Mouse (Mus musculus) liver, embryonic 11.5 days (tissue): ENCODE data around the gene Akap8l. TPM values are rescaled to one million over a fixed set of nuclear protein-coding genes. Genes with fewer than 3 reads are reported as not detected.

Source experiments
- ATAC-seq: fragments of 200-750 bp; cut with Nextera tagmentation; replicated peaks from 2 replicates; pipeline ENCODE4 v1.8.0; 2017; ENCODE audit warnings: moderate number of reproducible peaks, mild to moderate bottlenecking, moderate TSS enrichment, moderate library complexity; ENCODE audit not compliant: low FRiP score
- DNase-seq: peaks from one replicate; pipeline ENCODE4 v3.0.0-alpha.2; 2017; ENCODE audit warnings: low spot score
- H3K27ac ChIP-seq: fragments of 300-500 bp; sonication (generic); 2 replicates; pipeline ENCODE4 v1.5.1; 2014; ENCODE audit warnings: mild to moderate bottlenecking, low read depth, low read length, control low read depth
- H3K27me3 ChIP-seq: fragments of 300-500 bp; sonication (generic); replicated peaks from 2 replicates; pipeline ENCODE4 v1.6.1; 2014; ENCODE audit warnings: low read length, mixed read lengths; ENCODE audit not compliant: control insufficient read depth, insufficient read depth
- H3K36me3 ChIP-seq: fragments of 300-500 bp; sonication (generic); 2 replicates; pipeline ENCODE4 v1.6.1; 2014; ENCODE audit warnings: mild to moderate bottlenecking, low read length, moderate library complexity, mixed read lengths; ENCODE audit not compliant: control insufficient read depth, insufficient read depth
- H3K4me1 ChIP-seq: fragments of 300-500 bp; sonication (generic); replicated peaks from 2 replicates; pipeline ENCODE4 v1.6.1; 2014; ENCODE audit warnings: low read length, mixed read lengths; ENCODE audit not compliant: control insufficient read depth, insufficient read depth
- H3K4me2 ChIP-seq: fragments of 300-500 bp; sonication (generic); 2 replicates; pipeline ENCODE4 v1.6.1; 2014; ENCODE audit warnings: mild to moderate bottlenecking, control low read depth, moderate library complexity
- H3K4me3 ChIP-seq: fragments of 300-500 bp; sonication (generic); 2 replicates; pipeline ENCODE4 v1.5.1; 2014; ENCODE audit warnings: low read depth, low read length, control low read depth
- H3K9ac ChIP-seq: fragments of 300-500 bp; sonication (generic); 2 replicates; pipeline ENCODE4 v1.6.1; 2014; ENCODE audit warnings: low read depth, low read length, control low read depth
- H3K9me3 ChIP-seq: fragments of 300-500 bp; sonication (generic); 2 replicates; pipeline ENCODE4 v1.6.1; 2016; ENCODE audit warnings: low read length, inconsistent platforms, mixed read lengths; ENCODE audit not compliant: control insufficient read depth
- WGBS: fragments of 180-500 bp; shearing (Covaris S2); extraction: QIAGEN DNeasy Blood & Tissue Kit; methylation state at CpG from one replicate; pipeline ENCODE4 v1.1.7; 2014; 5-methylcytosine and 5-hydroxymethylcytosine counted together
- polyA plus RNA-seq: library from polyadenylated mRNA; unstranded; fragments of >200 nt; fragmentation: Nextera tagmentation; extraction: Ambion mirVana; gene quantifications from 2 replicates; pipeline ENCODE4 v1.2.1, GENCODE M21; 2014

The Akap8l gene
- polyA plus RNA-seq, 1 experiment from 2014 or later = 74.3 TPM

DNA sequence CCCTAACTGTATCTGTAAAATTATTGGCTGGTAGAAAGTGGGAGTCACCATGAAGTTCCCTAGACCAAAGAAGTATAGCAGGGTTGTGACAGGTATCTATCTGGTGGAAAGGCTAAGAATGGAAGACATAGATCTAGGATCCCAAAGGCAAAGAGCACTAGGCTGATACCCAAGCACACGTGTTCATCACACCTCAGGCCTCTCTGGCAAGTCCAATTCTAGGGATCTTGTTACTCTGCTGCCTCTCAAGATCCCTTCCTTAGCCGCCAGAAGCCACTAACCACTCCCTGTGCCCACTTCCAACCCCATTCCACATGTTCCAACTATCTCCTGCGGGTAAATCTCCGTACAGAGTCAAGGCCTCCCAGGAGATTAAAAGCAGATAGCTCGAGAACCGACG lies 30.5 kb downstream of the Akap8l start:
- Histone ChIP-seq H3K9me3 (no peaks in the 10 kb centered on the region), H3K27me3 (no peaks in the 10 kb centered on the region), H3K27ac (peak overlapping the region; percentile 97), H3K4me1 (peaks cover 25% of the 10 kb centered on the region), H3K36me3 (peaks cover 35% of the 10 kb centered on the region), H3K9ac (peak overlapping the region; percentile 92), H3K4me2 (peak overlapping the region; percentile 98), H3K4me3 (peak overlapping the region; percentile 96)
- ATAC-seq (no peak), DNase-seq (no peak)
- 0% methylated on average over 7 of the region's 7 CpGs for WGBS

- H3K9me3 ChIP-seq = no peaks in the 10 kb centered on the region
- ATAC-seq (no peak), DNase-seq (no peak)
- H3K9ac ChIP-seq = no peak overlapping the region
- no peak overlapping the region for H3K4me2 ChIP-seq
- no peaks in the 10 kb centered on the region for H3K27me3 ChIP-seq
- 88% methylated on average over 3 of the region's 3 CpGs for WGBS
- H3K36me3 ChIP-seq = peaks cover 50% of the 10 kb centered on the region
- H3K4me1 ChIP-seq = peaks cover 21% of the 10 kb centered on the region
- no peak overlapping the region for H3K27ac ChIP-seq
- no peak overlapping the region for H3K4me3 ChIP-seq
Observed at GRCm38 (mm10) chr17:32317708-32318107, 32.7 kb downstream of the Akap8l start.

- Histone ChIP-seq H3K27ac (no peak overlapping the region), H3K4me1 (peaks cover 16% of the 10 kb centered on the region), H3K36me3 (peaks cover 57% of the 10 kb centered on the region), H3K9ac (no peak overlapping the region), H3K27me3 (no peaks in the 10 kb centered on the region), H3K4me2 (no peak overlapping the region), H3K4me3 (no peak overlapping the region), H3K9me3 (no peaks in the 10 kb centered on the region)
- ATAC-seq (no peak), DNase-seq (no peak)
- WGBS = 93% methylated on average over 8 of the region's 8 CpGs
Observed at GRCm38 (mm10) chr17:32317032-32317431, 33.4 kb downstream of the Akap8l start.

DNA sequence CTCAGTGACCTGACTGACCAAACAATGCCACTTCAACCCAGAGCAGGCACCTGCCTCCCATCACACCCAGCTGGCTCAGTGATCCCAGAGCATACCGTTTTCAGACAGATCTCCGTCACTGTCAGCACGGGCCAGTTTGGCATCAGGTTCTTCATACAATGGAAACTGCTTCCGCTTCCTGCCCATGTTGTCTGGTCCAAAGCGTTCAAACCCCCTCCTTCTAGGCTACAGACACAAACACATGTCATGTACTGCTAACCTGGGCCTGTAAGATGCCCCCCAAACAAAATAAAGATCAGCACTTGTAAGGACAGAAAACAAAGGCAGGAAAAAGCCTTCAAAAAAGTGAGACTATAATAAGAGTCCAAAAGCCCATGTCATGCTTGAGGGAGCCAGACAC lies 34.8 kb downstream of the Akap8l start:
- no peak for ATAC-seq

DNA sequence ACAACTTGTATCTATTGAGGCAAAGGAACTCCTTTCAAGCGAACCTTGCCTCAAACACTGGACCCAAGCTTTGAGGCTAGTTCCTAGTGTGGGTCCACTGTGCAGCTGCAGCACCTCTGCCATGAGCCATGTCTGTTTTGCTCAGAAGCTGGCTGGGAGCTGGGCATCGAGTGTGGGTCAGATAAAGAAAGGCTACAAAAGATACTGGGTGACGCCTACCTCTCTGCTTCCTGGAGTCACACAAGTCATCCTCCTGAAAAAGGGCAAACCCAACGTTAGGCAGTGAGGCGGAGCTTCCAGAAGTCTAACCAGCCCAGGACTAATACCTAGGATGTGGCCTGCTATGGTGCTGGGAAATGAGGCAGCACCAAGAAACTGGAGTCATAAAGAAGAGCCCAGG lies 36.5 kb downstream of the Akap8l start:
- H3K4me3 ChIP-seq = no peak overlapping the region
- 61% methylated on average over 5 of the region's 5 CpGs for WGBS
- ATAC-seq (no peak), DNase-seq (no peak)
- no peak overlapping the region for H3K9ac ChIP-seq
- H3K9me3 ChIP-seq = no peaks in the 10 kb centered on the region
- peaks cover 86% of the 10 kb centered on the region for H3K36me3 ChIP-seq
- no peak overlapping the region for H3K27ac ChIP-seq
- H3K4me2 ChIP-seq = no peak overlapping the region
- H3K27me3 ChIP-seq = no peaks in the 10 kb centered on the region
- peaks cover 5% of the 10 kb centered on the region; the same call in 1 of the 2 replicates for H3K4me1 ChIP-seq

More for the DNA sequence above, 34.8 kb downstream of the Akap8l start:
- Histone ChIP-seq H3K27ac (no peak overlapping the region; the same call in 1 of the 2 replicates), H3K36me3 (peaks cover 71% of the 10 kb centered on the region), H3K4me3 (no peak overlapping the region), H3K9me3 (no peaks in the 10 kb centered on the region), H3K4me1 (peaks cover 12% of the 10 kb centered on the region; the same call in 1 of the 2 replicates), H3K9ac (no peak overlapping the region), H3K27me3 (no peaks in the 10 kb centered on the region), H3K4me2 (no peak overlapping the region)
- DNase-seq = no peak
- WGBS = 95% methylated on average over 5 of the region's 5 CpGs

- H3K9ac ChIP-seq = no peak overlapping the region
- DNase-seq (no peak), ATAC-seq (no peak)
- H3K27ac ChIP-seq = no peak overlapping the region
- no peak overlapping the region for H3K4me3 ChIP-seq
- no peaks in the 10 kb centered on the region for H3K27me3 ChIP-seq
- 94% methylated on average over 8 of the region's 8 CpGs for WGBS
- no peak overlapping the region for H3K4me2 ChIP-seq
- peaks cover 4% of the 10 kb centered on the region for H3K4me1 ChIP-seq
- H3K9me3 ChIP-seq = no peaks in the 10 kb centered on the region
- H3K36me3 ChIP-seq = peaks cover 89% of the 10 kb centered on the region
Observed at GRCm38 (mm10) chr17:32312801-32313200, 37.6 kb downstream of the Akap8l start.

DNA sequence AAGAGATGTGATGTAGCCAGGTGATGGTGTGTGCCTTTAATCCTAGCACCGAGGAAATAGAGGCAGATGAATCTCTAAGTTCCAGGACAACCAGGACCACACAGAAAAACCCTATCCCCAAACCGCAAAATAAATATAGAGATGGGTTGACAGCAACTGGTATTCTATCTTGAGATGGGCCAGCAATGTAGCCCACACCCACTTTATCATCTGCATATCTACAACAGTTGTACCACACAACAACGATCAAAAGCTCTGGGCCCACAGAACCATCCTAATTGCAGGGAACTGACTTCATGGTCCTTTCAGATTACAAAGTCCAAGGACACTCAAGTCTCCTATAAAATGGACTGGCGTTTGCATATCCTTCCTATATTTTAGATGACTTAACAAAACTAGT lies 42.4 kb downstream of the Akap8l start:
- H3K9ac ChIP-seq = no peak overlapping the region
- peaks cover 74% of the 10 kb centered on the region for H3K36me3 ChIP-seq
- ATAC-seq = no peak
- no peak overlapping the region for H3K27ac ChIP-seq
- no peak overlapping the region for H3K4me3 ChIP-seq
- peaks cover 8% of the 10 kb centered on the region for H3K4me1 ChIP-seq
- 66% methylated on average over 4 of the region's 4 CpGs for WGBS
- DNase-seq = no peak
- H3K27me3 ChIP-seq = no peaks in the 10 kb centered on the region
- no peaks in the 10 kb centered on the region for H3K9me3 ChIP-seq
- H3K4me2 ChIP-seq = peak overlapping the region; percentile 26; the same call in 1 of the 2 replicates

- Histone ChIP-seq H3K9ac (no peak overlapping the region), H3K4me1 (no peaks in the 10 kb centered on the region), H3K27ac (no peak overlapping the region), H3K36me3 (no peaks in the 10 kb centered on the region), H3K4me2 (no peak overlapping the region), H3K9me3 (no peaks in the 10 kb centered on the region), H3K4me3 (no peak overlapping the region), H3K27me3 (no peaks in the 10 kb centered on the region)
- no peak for ATAC-seq
- no peak for DNase-seq
- 86% methylated on average over 1 of the region's 1 CpGs for WGBS
Observed at GRCm38 (mm10) chr17:32298125-32298524, 52.3 kb downstream of the Akap8l start.

DNA sequence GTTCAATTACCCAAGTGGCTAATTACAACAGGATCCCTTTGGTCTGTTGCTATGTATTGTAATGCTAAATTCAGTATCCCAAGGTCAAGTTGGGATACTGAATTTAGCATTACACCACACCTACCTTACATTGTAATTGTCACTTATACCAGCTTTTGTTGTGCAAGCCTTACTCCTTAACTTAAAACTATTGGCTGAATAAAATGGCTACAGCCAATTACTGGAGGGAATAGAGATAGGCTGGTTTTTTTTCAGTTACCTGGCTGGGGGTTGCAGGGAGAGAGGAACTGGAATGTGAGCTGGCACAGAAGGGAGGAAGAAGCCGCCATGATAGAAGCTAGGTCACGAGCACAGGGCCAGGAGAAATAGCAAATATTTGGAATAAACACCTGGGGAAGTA lies 54.5 kb downstream of the Akap8l start:
- no peak overlapping the region for H3K4me2 ChIP-seq
- no peak for ATAC-seq
- 76% methylated on average over 2 of the region's 2 CpGs for WGBS

More for the DNA sequence above, 54.5 kb downstream of the Akap8l start:
- Histone ChIP-seq H3K4me3 (no peak overlapping the region), H3K9ac (no peak overlapping the region), H3K27me3 (no peaks in the 10 kb centered on the region), H3K9me3 (no peaks in the 10 kb centered on the region), H3K36me3 (no peaks in the 10 kb centered on the region), H3K27ac (no peak overlapping the region), H3K4me1 (no peaks in the 10 kb centered on the region)
- DNase-seq = no peak
